Mouse (Mus musculus): ENCODE measurements around the gene Crtc1.

DNA sequence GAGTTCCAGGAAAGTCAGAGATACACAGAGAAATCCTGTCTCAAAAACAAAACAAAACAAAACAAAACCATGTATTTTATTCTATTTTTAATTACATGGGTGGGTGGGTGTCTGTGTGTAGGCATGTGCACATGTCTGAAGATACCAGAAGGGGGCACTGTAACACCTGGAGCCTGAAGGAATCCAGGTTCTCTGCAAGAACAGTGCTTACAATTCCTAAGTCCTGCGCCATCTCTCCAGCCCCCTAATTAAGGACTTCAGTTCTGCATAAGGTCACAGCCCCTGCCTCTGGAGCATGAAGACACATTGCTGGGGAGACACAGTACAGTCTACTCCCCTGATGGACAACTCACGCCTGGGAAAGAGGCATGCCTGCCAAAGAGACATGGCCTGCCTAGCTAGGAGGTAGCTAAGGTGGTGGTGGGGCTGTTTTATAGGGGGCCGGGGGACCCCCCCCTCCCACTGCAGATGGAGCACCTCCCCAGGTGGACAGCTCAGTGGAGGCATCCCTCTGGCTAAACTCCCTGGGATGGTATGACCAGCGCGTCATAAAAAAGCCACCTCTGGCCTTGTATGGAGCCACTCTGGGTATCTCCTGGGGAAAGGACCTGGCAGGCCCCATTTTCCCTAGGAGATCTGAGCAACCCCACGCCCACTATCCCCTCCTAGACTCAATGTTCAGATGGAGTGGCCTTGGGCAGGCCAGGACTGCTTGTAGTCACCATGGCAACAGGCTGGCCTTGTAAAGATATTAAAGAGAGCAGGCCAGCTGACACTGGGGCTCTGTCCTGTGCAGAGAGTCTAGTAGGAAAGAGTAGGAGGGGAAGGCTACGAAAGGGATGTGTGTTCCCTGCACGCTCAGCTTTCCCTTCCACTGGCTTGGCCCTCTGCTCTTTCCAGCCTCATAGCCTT, 23.6 kb downstream of the Crtc1 start:
- peak; percentile 43; the same call in 1 of the 2 replicates for TF ChIP-seq CTCF (IDR thresholded peaks at IDR 0.05; ENCODE audit: control insufficient read depth, insufficient read depth, low read length)
- TF ChIP-seq POLR2A (IDR thresholded peaks at IDR 0.05; ENCODE audit: borderline replicate concordance, control insufficient read depth, low read depth, low read length): no peak
